Mouse (Mus musculus): ENCODE data around the gene 1700029P11Rik. TPM values are rescaled to one million over a fixed set of nuclear protein-coding genes. Genes with fewer than 3 reads are reported as not detected.

Gene 1700029P11Rik
- not detected in 2 replicates for polyA plus RNA-seq (2015; fragmentation: Nextera tagmentation; extraction: Ambion mirVana)

DNA sequence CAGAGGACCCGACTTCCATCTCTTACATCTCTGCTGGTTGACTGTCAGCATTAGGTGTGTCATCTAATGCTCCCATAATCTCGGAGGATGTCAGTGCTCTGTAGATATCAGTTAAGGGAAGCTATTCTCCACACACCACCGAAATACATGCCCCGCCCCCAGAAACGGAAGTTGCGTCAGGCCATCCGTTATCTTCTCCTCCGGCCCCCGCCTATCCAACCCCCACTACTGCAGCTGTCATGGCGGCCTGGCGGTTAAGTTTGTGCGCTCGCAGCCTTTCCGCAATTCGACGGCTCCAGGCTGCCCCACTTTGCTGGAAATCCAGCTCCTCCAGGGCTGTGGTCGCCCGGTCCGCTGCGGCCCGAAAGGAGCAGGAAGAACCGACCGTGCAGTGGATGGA lies at the start of gene 1700029P11Rik:
TSS of gene 1700029P11Rik (plus strand) at position 220 of the 400 bp plus-strand sequence.
- Histone ChIP-seq H3K9ac (ENCODE audit: low read length) (no peak within 1 kb of the TSS), H3K9me3 (replicated peaks; ENCODE audit: control insufficient read depth, low read length) (no peaks in the 10 kb centered on the region; the same call in 1 of the 2 replicates), H3K4me3 (ENCODE audit: low read length) (no peak within 1 kb of the TSS), H3K36me3 (ENCODE audit: control insufficient read depth, insufficient read depth) (no peaks in the 10 kb centered on the region), H3K4me2 (ENCODE audit: low read depth, low read length) (no peak within 1 kb of the TSS), H3K4me1 (ENCODE audit: control insufficient read depth, insufficient read depth, low read length) (no peaks in the 10 kb centered on the region), H3K27me3 (ENCODE audit: control insufficient read depth, insufficient read depth, low read length) (no peaks in the 10 kb centered on the region), H3K27ac (ENCODE audit: low read length) (no peak within 1 kb of the TSS)
- ATAC-seq (replicated peaks; ENCODE audit: extremely low read depth, insufficient read depth, low FRiP score): no peak
- 91% methylated on average over 23 of the region's 23 CpGs for WGBS

DNA sequence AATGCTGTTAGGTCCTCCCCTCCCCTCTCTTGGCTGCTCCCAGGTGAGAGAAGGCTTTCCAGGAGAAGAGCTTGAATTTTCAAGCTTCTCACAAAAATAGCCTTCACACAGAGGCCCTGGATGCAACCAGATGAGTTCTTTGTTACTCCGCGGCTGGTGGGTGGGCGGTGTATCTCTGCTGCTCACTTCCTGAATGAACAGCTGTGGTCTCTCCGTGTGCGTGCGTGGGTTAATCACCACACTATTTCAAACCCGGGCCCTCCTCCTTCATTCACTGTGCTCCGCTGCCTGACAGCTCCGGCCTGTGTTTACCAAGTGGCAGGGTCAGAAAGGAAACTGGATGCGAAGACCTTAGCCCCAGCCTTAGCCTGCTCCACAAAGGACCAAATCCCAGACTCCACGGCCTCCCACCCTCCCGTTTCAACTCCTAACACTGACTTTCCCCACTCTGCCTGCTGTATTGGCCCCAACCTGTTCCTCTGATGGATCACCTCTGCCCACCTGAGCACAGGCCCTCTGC lies 47.3 kb upstream of the 1700029P11Rik start:
- Histone ChIP-seq H3K4me3 (ENCODE audit: low read length) (no peak overlapping the region), H3K9me3 (replicated peaks; ENCODE audit: control insufficient read depth, low read length) (no peaks in the 10 kb centered on the region), H3K27me3 (ENCODE audit: control insufficient read depth, insufficient read depth, low read length) (no peaks in the 10 kb centered on the region), H3K4me2 (ENCODE audit: low read depth, low read length) (no peak overlapping the region), H3K9ac (ENCODE audit: low read length) (peak overlapping the region; percentile 38; the same call in 1 of the 2 replicates), H3K36me3 (ENCODE audit: control insufficient read depth, insufficient read depth) (no peaks in the 10 kb centered on the region), H3K27ac (ENCODE audit: low read length) (no peak overlapping the region), H3K4me1 (ENCODE audit: control insufficient read depth, insufficient read depth, low read length) (peaks cover 17% of the 10 kb centered on the region)
- 36% methylated on average over 12 of the region's 12 CpGs for WGBS
- no peak for ATAC-seq (replicated peaks; ENCODE audit: extremely low read depth, insufficient read depth, low FRiP score)

DNA sequence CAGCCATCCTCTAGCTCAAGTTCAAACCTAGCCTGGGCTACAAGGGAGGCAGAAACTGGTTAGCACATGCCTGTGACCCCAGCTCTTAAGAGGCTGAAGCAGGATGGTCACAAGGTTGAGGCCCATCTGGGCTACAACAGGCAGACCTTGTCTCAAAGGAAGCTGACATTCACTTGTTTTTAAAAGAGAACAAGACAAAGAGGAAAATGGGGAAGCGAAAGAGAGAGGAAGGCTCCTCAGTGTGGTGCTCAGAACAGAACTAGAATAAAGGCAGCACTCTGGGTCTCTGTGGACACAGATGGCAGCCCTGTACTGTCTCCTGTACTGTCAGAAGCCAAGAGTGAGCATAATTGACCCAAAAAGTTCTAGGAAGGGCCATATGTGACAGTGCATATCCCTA lies 46.4 kb upstream of the 1700029P11Rik start:
- H3K27ac ChIP-seq (ENCODE audit: low read length): no peak overlapping the region
- H3K4me2 ChIP-seq (ENCODE audit: low read depth, low read length): no peak overlapping the region
- H3K4me1 ChIP-seq (ENCODE audit: control insufficient read depth, insufficient read depth, low read length): peaks cover 17% of the 10 kb centered on the region
- H3K36me3 ChIP-seq (ENCODE audit: control insufficient read depth, insufficient read depth): no peaks in the 10 kb centered on the region
- H3K4me3 ChIP-seq (ENCODE audit: low read length): no peak overlapping the region
- no peak overlapping the region for H3K9ac ChIP-seq (ENCODE audit: low read length)
- no peak for ATAC-seq (replicated peaks; ENCODE audit: extremely low read depth, insufficient read depth, low FRiP score)
- H3K9me3 ChIP-seq (replicated peaks; ENCODE audit: control insufficient read depth, low read length): no peaks in the 10 kb centered on the region
- H3K27me3 ChIP-seq (ENCODE audit: control insufficient read depth, insufficient read depth, low read length): no peaks in the 10 kb centered on the region
- WGBS: 100% methylated on average over 1 of the region's 1 CpGs

DNA sequence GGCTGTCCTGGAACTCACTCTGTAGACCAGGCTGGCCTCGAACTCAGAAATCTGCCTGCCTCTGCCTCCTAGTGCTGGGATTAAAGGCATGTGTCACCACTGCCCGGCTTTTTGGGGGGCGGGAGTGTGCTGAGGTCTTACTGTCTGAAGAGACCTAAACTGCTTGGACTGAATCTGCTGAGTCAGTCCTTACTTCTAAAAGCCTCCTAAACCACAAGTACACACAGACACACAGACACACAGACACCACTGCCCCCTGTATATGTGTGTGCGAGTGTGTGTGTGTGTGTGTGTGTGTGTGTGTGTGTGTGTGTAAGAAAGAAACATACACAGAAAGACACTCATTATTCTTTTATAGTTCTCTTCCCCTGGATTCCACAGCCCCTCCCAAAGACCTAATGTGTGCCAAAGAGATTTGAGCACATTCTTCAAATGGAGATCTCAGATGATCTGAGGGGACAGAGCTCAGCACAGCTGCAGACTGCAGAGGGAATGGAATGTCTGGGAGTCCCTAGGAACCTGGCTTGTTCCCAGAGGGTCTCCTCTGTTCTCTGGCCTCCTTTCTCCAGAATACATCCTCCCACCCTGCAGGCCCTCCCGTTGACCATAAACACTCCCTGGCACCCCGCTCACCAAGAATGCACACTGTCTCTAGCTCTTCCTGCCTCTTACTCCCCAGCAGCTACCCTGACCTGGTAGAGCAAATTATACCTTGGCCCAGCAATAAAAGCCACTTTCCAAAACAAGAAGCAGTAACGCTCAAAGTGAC lies 44.3 kb upstream of the 1700029P11Rik start:
- Histone ChIP-seq H3K9ac (ENCODE audit: low read length) (peak overlapping the region; percentile 62; the same call in 1 of the 2 replicates), H3K9me3 (replicated peaks; ENCODE audit: control insufficient read depth, low read length) (no peaks in the 10 kb centered on the region), H3K4me1 (ENCODE audit: control insufficient read depth, insufficient read depth, low read length) (peaks cover 17% of the 10 kb centered on the region), H3K27ac (ENCODE audit: low read length) (peak overlapping the region; percentile 35), H3K27me3 (ENCODE audit: control insufficient read depth, insufficient read depth, low read length) (no peaks in the 10 kb centered on the region), H3K36me3 (ENCODE audit: control insufficient read depth, insufficient read depth) (no peaks in the 10 kb centered on the region), H3K4me3 (ENCODE audit: low read length) (peak overlapping the region; percentile 52), H3K4me2 (ENCODE audit: low read depth, low read length) (peak overlapping the region; percentile 73)
- no peak for ATAC-seq (replicated peaks; ENCODE audit: extremely low read depth, insufficient read depth, low FRiP score)
- 45% methylated on average over 7 of the region's 7 CpGs for WGBS

DNA sequence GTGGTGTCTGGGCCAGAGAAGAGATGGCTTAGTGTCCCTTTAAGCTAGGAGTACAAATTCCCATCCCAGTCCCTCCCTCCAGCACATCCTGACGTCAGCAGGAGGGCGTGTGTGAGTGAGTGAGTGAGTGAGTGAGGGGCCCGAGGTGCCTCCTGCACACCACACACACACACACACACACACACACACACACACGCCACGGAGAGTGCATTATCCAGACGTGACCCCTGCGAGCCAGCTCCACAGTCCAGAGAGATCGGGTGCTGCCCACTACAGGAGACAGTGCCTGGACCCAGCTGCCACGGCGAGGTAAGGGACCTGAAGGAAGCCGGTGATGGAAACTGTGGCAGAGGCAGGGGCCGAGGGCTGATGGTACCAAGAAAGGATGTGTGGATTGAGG lies 43.7 kb upstream of the 1700029P11Rik start, which contains the start of gene Csdc2:
TSS of gene Csdc2 (plus strand) at position 81 of the 400 bp plus-strand sequence.
- Histone ChIP-seq H3K4me2 (ENCODE audit: low read depth, low read length) (peak within 1 kb of the TSS; percentile 73), H3K4me3 (ENCODE audit: low read length) (peak within 1 kb of the TSS; percentile 52), H3K9me3 (replicated peaks; ENCODE audit: control insufficient read depth, low read length) (no peaks in the 10 kb centered on the region), H3K4me1 (ENCODE audit: control insufficient read depth, insufficient read depth, low read length) (peaks cover 17% of the 10 kb centered on the region), H3K9ac (ENCODE audit: low read length) (peak within 1 kb of the TSS; percentile 62), H3K27me3 (ENCODE audit: control insufficient read depth, insufficient read depth, low read length) (no peaks in the 10 kb centered on the region), H3K27ac (ENCODE audit: low read length) (peak within 1 kb of the TSS; percentile 35), H3K36me3 (ENCODE audit: control insufficient read depth, insufficient read depth) (no peaks in the 10 kb centered on the region)
- 6% methylated on average over 12 of the region's 12 CpGs for WGBS
- peak; percentile 49; the same call in 1 of the 2 replicates for ATAC-seq (replicated peaks; ENCODE audit: extremely low read depth, insufficient read depth, low FRiP score)

DNA sequence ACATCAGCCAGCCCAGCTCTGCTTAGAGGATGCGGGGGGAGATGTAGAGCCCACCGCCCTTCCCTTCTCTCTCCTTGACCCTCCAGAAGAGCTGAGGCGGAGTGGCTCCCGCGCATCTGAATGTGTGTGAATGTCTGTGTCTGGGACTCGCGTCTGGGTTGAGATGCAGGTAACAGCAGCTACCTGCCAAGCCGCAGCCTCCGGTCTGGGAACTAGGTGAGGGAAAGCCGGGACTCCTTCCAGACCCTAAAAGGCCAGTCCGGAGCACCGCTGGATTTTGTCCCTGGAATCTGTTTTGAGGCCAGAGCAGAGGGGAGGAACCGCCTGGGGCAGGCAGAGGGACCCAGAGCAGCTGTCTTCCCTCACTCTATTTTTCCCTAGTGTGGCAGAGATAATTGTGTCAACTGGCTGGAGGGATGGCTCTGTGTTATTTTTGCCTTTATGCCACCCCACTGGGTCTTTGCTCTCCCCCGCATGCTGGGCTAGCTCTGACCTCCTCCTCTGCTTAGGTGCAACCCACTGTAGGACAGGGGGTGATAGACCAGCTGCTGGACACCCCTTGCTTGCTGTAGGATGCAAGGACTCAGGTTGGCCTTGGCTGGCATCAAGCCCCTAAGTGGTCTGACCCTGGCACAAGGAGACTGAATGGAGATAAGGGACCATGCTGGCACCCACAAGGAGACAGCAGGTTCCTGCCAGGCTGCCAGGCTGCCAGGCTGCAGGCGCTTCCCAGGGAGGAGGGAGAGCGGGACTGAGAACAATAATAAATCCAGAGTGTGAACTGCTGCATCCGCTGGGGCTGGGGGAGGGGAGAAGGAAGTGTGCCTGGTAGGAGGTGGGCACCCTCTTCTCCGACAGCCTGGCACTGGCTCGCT lies 43.0 kb upstream of the 1700029P11Rik start:
- Histone ChIP-seq H3K27me3 (ENCODE audit: control insufficient read depth, insufficient read depth, low read length) (no peaks in the 10 kb centered on the region), H3K4me2 (ENCODE audit: low read depth, low read length) (peak overlapping the region; percentile 73), H3K9ac (ENCODE audit: low read length) (peak overlapping the region; percentile 62), H3K36me3 (ENCODE audit: control insufficient read depth, insufficient read depth) (no peaks in the 10 kb centered on the region), H3K4me3 (ENCODE audit: low read length) (peak overlapping the region; percentile 52), H3K9me3 (replicated peaks; ENCODE audit: control insufficient read depth, low read length) (no peaks in the 10 kb centered on the region), H3K4me1 (ENCODE audit: control insufficient read depth, insufficient read depth, low read length) (peaks cover 17% of the 10 kb centered on the region), H3K27ac (ENCODE audit: low read length) (peak overlapping the region; percentile 25; the same call in 1 of the 2 replicates)
- 11% methylated on average over 19 of the region's 19 CpGs for WGBS
- ATAC-seq (replicated peaks; ENCODE audit: extremely low read depth, insufficient read depth, low FRiP score): peak; percentile 21; the same call in 1 of the 2 replicates

DNA sequence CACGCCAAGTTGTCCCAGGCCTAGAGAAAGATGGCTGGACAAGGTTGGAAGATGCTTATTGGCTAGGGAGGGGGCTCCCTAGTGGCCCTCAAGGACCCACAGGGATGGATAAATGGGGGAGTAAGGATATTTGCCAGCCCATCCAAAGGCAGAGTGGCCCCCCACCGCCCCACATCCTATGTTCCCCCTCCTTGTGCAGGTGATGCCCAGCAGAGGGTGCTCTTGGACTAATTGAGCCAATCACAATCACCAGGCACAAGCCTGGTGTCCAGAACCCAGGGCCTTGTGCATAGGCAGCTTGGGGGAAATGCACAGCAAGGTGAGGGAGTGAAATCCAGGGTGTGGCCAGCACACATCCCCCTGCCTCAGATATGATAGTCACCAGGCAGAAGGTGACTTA lies 42.1 kb upstream of the 1700029P11Rik start:
- Histone ChIP-seq H3K36me3 (ENCODE audit: control insufficient read depth, insufficient read depth) (no peaks in the 10 kb centered on the region), H3K9me3 (replicated peaks; ENCODE audit: control insufficient read depth, low read length) (no peaks in the 10 kb centered on the region), H3K27me3 (ENCODE audit: control insufficient read depth, insufficient read depth, low read length) (no peaks in the 10 kb centered on the region), H3K4me2 (ENCODE audit: low read depth, low read length) (no peak overlapping the region), H3K4me1 (ENCODE audit: control insufficient read depth, insufficient read depth, low read length) (peaks cover 17% of the 10 kb centered on the region), H3K9ac (ENCODE audit: low read length) (no peak overlapping the region), H3K4me3 (ENCODE audit: low read length) (no peak overlapping the region), H3K27ac (ENCODE audit: low read length) (no peak overlapping the region)
- WGBS: 40% methylated on average over 2 of the region's 2 CpGs
- ATAC-seq (replicated peaks; ENCODE audit: extremely low read depth, insufficient read depth, low FRiP score): no peak

DNA sequence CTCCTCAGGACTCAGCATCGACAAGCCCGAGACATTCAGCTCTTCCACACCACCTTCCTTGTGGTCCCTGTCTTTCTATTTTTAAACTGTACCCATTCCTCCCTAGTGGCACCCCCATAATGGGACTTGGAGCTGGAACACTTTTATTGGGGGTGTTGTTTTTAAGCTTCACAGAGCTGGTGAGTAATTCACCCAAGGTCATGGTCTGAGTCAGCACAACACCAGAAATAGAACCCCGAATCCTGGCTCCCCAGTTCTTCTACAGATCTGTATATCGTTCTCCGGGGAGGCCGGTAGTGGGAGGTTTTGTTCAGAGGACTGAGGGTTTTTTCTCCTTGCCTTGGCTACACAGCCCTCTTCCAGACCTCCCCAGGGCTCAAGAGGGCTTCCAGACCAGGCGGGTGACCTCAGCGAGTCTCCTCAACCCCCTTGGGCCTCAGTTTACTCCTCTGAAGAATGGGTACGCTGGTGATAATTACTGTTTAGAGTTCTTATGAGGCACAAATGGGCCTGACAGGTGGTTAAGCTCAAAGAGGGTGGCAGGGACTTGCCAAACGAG lies 41.1 kb upstream of the 1700029P11Rik start:
- no peaks in the 10 kb centered on the region for H3K36me3 ChIP-seq (ENCODE audit: control insufficient read depth, insufficient read depth)
- H3K4me3 ChIP-seq (ENCODE audit: low read length): no peak overlapping the region
- H3K9me3 ChIP-seq (replicated peaks; ENCODE audit: control insufficient read depth, low read length): no peaks in the 10 kb centered on the region
- no peak overlapping the region for H3K4me2 ChIP-seq (ENCODE audit: low read depth, low read length)
- no peak overlapping the region for H3K9ac ChIP-seq (ENCODE audit: low read length)
- no peaks in the 10 kb centered on the region for H3K27me3 ChIP-seq (ENCODE audit: control insufficient read depth, insufficient read depth, low read length)
- H3K4me1 ChIP-seq (ENCODE audit: control insufficient read depth, insufficient read depth, low read length): peaks cover 17% of the 10 kb centered on the region
- 83% methylated on average over 10 of the region's 10 CpGs for WGBS
- no peak for ATAC-seq (replicated peaks; ENCODE audit: extremely low read depth, insufficient read depth, low FRiP score)
- H3K27ac ChIP-seq (ENCODE audit: low read length): no peak overlapping the region
